Mouse (Mus musculus) right cerebral cortex, postnatal 14 days (tissue): ENCODE data around the gene Adamtsl1.

Source experiments
- DNase-seq: peaks from one replicate; pipeline ENCODE4 v3.0.0; 2022

The Adamtsl1 gene

GRCm38 (mm10) chr4:86241854-86242424, 728.0 kb downstream of the Adamtsl1 start:
- DNase-seq, result no peak

DNA sequence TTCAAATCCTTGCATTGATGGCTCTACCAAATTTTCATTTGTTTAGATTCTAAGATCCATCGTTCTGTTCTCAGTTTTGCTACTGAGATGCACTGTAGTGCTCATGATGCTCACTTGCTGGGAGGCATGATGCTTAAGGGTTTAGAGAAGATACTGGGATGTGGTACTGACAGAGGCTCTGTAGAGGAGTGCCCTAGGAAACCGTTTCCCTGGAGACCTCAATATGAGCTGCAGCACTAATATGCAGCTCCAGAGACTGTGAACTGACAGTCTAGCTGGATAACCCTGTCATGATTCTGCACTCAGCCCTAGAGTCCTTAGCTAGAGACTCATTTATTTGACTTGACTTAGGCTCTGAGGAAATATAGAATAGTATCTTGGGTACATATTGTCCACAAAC, 756.1 kb downstream of the Adamtsl1 start:
- no peak for DNase-seq

GRCm38 (mm10) chr4:86273703-86274355, 759.9 kb downstream of the Adamtsl1 start:
- no peak for DNase-seq

DNA sequence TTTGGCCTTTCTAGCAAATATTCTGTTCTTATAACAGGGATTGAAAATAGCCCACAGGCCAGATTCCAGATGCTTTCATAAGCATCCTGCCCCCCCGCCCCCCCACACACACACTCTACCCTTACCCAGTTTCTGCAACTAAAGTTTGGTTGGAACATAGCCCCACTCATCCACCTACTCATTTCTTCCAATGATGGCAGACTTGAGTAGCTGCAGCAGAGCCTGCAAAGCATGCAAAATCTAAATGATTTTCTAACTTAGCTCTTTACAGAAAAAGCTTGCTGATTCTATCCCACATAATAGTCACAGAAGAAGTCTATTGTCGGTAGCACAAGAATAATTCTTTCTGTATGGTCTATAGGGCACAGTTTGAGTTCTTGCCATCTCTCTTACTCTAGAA, 760.7 kb downstream of the Adamtsl1 start:
- DNase-seq, result no peak

DNA sequence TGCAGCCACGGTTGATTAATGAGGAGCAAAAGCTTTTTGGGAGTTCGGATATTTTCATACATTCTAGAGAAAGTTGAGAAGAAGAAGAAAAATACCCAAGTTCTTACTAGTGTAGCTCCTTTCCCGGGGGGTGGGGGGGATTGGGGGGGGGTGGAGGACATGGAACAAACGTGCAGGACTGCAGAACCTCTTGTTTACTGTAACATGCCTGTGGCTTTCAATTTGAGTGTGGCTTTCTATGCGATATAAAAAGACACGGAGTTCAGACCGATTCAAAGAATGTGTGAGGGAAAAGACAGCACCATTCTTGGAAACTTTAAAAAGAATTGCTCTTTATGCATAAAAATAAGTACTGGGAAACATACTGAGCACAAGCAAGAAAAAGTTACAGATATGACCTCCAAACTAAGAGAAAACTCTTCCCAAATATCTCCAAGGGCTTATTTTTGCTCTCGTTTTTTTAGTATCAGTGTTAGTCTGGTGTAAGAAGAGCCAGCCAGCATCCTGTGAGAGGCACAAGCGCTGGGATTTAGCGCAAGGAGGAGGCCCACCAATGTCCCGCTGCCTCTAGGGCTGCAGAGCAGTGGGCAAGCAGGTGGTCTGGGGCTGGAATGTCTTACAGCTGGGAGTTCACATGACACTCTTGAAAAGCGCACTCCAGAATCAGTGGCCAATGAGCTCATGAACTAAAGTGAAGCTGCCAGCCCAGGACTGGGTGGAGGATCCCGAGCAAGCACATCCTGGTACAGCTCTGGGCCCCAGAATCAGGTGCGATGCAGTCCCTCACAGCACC, 762.2 kb downstream of the Adamtsl1 start:
- no peak for DNase-seq

DNA sequence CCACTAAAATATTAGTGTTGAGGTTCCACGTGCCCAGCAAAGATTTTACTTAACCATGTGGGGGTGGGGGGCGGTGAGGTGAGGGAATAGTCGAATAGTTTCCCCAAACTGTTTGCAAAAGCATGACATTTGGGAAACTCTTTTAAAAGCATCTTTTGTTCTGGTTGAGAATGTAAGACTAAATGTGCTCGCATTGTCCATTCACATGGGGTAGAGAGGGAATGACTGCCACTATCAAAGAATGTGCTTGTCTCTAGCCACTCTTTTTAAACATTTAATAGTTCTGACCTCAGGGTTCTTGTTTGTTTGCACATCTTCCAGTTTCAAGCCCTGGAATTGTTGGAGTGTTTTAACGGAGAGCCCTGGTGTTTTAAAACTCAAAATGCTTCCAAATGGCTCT, 764.6 kb downstream of the Adamtsl1 start:
- DNase-seq, result no peak

GRCm38 (mm10) chr4:86286572-86286971, 772.6 kb downstream of the Adamtsl1 start:
- DNase-seq, result no peak

GRCm38 (mm10) chr4:86288264-86288663, 774.3 kb downstream of the Adamtsl1 start:
- no peak for DNase-seq

DNA sequence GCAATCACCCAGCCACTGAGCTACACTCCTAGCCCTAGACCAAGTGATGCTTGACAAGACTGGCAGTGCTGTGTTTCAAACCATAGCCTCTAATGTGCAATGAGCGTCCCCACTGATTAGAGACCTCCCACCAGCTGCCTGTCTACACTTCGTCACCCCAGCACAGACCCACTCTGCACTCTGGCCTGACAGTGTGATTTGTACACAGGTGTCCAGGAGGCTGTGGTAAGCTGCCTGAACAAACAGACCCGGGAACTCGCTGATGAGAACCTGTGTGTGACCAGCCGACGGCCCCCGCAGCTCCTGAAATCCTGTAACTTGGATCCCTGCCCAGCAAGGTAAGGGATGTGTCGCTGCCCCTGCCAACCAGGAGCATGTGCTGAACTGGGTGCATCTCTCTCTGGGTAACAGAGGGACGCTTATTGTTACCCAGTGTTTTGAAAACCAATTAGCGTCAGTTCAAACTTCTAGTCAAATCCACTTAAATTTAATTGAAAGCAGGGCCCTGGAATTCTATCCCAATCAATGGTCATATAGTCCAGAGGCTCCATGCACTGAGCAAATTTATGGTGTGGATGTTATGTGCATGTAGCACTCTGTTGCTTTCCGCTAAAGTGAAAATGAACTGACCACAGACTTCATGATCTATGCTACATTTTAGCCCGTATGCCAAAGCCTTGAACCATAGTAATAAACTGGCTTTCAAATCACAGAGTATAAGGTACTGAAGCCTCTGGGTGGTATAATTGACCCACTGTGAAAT, 775.7 kb downstream of the Adamtsl1 start:
- no peak for DNase-seq

GRCm38 (mm10) chr4:86294828-86295251, 780.9 kb downstream of the Adamtsl1 start:
- DNase-seq, result no peak

DNA sequence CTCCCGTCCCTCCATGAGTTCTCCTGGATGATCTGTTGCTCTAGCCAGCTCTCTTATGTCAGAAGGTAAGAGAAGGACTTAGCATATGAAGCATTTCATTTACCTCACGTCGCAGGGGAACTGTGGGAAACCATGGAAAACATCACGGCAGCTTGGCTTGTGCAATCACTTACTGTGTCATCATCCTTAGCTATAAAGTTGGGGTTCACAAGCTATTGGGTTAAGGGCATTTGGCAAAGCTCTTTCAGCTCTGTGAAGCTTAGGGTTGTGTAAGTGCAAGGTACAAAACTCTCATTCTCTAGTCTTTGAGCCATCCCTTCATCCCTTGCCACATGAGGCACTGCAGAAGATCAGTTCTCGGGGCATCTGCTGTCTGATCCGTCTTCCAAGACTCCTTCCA, 787.5 kb downstream of the Adamtsl1 start:
- no peak for DNase-seq

DNA sequence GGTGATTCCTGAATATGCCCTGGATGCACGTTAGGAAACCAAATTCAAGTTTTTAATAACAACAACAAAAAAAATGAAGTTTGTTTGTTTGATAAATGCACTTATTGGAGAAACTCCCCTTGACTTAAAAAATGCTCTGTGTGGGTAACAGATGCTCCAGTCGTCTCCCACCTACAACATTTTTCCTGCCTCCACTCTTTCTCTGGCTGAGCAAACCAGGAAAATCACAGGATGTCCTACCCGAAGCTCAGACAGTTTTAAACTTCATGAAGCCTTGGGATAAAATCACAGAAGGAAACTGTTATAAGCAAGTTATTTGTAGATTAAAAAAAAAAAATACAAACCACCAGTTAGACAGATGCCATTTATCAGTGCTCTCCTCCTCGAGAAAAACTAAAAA, 788.1 kb downstream of the Adamtsl1 start:
- no peak for DNase-seq

GRCm38 (mm10) chr4:86306753-86307152, 792.8 kb downstream of the Adamtsl1 start:
- DNase-seq, result no peak

GRCm38 (mm10) chr4:86309178-86309577, 795.2 kb downstream of the Adamtsl1 start:
- DNase-seq, result no peak

DNA sequence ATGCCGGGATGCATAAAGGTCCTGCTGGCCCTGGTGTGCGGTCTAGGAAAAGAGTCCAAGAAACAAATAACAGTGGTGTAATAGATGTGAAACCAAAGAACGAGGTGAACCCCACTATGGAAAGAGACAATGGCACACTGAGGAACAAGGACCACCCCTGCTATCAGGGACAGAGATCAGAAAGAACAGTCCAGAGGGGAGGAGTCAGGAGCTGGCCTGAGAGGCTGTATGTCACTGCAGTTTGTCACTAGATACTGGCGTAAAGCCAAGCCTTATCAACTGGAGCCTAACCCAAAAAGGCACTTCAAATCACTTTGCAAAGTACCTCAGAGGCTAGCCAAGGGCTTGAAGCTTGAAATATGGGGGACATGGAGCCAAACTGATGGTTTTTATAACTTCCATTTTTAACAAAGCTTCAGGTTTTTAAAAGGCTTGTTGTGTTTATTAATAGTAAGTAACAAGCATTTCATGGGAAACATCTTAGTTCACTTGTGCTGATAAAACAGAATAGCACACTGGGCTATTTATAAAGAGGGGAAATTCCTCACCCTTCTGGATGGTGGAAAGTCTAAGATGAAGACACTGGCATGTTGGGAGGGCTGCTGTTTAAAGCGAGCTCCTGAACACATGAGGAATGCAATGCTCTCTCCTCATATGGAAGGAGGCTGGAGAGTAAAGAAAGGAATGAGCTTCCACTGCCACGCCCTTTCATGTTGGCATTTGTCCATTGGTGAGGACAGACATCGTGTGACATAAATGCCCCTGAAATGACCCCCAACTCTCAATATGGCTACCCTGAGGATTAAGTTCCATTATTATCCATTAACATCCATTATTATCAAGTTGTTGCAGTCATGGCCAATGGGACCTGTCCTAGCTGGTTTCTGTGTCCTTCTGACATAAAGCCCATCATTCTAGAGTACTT, 797.1 kb downstream of the Adamtsl1 start:
- no peak for DNase-seq

GRCm38 (mm10) chr4:86312366-86312765, 798.4 kb downstream of the Adamtsl1 start:
- DNase-seq, result no peak

DNA sequence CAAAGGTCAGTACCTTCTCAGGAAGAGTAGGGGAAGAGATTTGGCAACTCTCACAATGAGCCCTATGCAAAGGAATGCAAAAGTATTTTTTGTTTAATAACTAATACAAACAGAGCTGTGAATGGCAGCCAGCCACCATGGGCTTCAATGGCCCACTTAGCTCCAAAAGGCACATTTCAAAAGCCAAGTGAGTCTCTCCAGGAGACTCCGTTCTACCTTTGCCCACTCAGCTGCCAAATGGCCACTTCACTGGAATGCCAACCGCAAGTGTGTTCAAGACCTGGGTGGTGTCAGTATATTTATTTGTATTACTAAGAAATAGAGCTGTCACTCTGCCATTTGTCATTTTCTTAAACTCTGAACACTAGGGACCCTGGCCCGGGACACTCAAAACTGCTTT, 800.5 kb downstream of the Adamtsl1 start:
- no peak for DNase-seq

GRCm38 (mm10) chr4:86315122-86315521, 801.1 kb downstream of the Adamtsl1 start:
- no peak for DNase-seq

DNA sequence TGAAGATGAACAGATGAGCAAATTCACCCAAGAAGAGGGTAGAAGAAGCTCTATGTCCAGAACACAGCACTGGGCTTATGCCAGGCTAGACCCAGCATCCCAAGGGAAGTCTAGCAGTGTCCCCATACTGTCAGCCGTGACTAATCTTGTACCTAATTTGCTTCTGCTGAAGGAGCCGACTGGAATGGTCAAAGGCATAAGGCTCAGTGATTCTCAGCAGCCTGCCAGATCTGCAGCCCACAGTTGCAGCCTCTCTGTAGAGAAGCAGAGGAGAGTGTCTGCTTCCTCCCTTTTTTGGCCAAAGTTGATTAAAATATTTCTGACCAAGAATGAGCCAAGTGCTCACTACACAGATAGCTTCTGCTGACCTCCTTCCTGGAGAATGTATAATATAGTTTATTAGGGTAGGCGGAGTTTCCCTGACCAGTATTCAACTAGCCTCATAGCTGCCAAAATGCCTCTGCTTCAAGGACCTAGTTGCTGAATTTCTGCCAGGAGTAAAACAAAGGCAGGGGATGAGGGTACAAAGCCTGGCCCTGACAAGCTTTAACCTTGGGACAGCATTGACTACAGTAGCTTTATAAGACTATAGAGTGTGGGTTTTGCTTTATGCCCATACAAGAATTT, 804.1 kb downstream of the Adamtsl1 start:
- no peak for DNase-seq

DNA sequence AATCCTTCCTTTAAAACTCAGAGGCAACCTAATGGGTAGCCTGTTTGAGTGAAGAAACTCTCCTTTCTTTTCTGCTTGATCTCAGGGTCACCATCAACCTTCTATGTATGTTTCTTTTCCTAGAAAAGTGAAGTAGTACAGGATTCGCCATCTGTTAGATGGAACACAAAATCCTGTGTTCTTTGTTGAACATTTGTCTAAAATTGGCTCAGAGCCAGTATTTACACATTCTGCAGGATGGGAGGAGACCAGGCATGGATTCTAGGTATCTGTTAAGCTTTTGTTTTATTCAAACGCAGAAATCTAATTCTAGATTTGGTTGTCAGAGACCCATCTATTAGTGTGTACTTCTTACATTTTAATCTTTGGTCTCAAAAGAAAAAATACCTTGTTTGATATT, 811.4 kb downstream of the Adamtsl1 start:
- no peak for DNase-seq

- DNase-seq, result no peak
Measured at GRCm38 (mm10) chr4:86326003-86326402, 812.0 kb downstream of the Adamtsl1 start.

GRCm38 (mm10) chr4:86326638-86327037, 812.7 kb downstream of the Adamtsl1 start:
- no peak for DNase-seq
